Mouse (Mus musculus): ENCODE results near the gene Csmd2.
"Not testable (repeated sequence)": the region's sequence is repeated elsewhere in the genome, so short reads cannot be mapped to it uniquely, and the experiment has no call there.

Csmd2 gene

DNA sequence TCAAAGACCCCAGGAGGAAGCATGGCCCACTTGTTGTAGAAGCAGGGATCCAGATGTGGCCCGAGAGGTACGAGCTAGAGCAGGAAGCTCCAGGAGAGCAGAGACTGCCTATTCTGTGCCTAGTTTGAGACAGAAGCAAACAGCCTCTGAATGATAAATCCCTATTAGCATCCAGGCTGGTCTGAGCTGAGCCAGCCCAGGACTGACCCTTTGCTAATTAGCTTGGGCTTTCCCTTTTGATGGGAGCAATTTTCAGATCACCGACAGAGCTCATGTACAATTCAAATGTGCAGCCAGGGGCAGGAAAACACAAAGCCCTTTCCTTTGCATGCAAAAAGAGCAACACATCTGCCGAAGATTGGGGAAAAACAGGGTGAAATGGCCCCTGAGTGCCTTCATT is 54.2 kb downstream of the Csmd2 start:
- in situ Hi-C loops (cut with MboI; ENCODE audit: unreplicated experiment in 2 of 2) = no loop called here

DNA sequence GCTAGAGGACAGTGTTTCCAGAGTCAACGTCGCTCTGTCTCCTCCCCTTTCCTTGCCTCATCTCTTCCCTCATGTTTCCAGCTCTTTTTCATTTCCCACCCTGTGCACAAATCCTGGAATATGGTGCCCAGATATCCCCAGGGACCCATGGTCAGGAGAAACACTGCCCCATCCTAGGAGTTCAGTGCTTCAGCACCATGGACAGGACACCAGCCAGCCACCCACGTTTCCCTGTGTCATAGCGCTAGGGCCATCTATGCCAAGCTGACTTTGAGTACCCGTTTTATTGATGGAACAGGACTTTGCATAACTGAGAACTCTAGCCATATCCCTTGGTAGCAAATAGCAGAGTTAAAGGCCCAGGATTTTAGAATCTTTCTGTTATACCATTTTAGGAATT is 55.0 kb downstream of the Csmd2 start:
- in situ Hi-C loops (cut with MboI; ENCODE audit: unreplicated experiment in 2 of 2) = no loop called here

DNA sequence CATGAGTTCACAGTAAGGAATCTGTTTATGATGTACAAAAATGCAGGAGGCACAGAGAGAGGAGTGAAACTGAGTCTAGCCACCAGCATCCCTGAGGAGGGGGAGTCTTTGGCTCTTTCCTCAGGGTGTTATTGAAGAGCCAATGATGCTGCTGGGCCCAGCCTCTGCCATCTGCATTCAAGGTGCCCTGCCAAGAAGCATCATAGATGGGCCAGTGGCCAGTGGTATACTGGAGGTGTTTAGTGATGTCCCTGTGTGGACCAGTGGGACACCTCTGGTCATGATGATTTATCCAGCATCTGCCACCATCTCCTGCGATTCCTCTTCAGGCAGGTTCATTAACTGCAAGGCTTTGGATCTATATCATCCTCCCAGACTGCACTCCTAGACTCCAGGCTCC is 61.1 kb downstream of the Csmd2 start:
- in situ Hi-C loops (cut with MboI; ENCODE audit: unreplicated experiment in 2 of 2) = no loop called here

DNA sequence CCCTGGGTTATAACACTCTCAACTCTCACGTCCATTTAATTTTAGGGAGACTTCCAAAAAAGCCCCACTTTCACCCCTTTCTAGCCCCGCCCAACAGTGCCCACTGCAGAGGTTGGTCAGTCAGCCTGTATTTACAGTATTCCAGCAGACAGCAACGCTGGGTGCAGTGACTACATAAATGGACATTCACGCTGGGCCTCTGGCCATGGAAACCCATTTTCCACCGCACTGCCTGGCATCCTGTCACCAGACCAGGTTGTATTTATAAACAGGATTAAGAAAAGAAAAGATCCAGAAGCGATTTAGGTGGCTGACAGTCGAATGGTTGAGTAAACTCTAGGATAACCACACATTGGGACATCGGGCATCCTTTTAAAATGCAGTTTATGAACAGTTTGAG is 65.0 kb downstream of the Csmd2 start:
- in situ Hi-C loops (cut with MboI; ENCODE audit: unreplicated experiment in 2 of 2) = no loop called here

DNA sequence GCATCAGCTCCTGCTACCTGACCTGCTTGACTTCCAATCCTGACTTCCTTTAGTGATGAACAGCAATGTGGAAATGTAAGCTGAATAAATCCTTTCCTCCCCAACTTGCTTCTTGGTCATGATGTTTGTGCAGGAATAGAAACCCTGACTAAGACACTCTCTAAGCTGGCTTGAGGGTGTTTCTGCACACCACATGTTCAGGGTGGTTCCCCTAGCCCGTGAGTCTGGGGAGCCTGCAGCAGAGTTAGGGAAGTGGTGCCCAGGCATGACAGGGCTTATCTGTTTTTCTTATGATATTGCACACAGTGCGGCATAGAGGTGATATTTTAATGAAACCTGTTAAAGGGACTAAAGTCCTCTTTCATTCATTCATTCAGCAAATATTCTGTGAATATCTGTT is 73.6 kb downstream of the Csmd2 start:
- in situ Hi-C loops (cut with MboI; ENCODE audit: unreplicated experiment in 2 of 2) = not testable (repeated sequence)

DNA sequence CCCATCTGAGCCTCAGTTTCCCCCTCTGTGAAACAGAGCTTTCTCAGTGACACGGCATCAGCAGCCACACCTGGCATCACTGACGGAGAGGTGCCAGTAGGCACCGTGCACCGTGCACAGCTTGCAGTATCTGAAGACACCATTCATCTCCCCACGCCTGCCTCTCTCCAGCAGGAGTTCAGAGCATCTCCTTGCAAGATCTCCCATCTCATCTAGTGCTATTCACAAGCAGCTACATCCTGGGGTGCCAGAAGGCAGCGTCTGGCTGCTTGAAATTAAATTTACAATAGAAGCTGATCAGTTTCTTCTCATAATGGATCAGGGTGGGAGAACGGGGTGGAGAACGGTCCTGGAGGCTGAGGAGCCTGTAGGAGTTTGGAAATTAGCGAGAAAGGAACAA is 79.5 kb downstream of the Csmd2 start:
- in situ Hi-C loops (cut with MboI; ENCODE audit: unreplicated experiment in 2 of 2) = no loop called here

DNA sequence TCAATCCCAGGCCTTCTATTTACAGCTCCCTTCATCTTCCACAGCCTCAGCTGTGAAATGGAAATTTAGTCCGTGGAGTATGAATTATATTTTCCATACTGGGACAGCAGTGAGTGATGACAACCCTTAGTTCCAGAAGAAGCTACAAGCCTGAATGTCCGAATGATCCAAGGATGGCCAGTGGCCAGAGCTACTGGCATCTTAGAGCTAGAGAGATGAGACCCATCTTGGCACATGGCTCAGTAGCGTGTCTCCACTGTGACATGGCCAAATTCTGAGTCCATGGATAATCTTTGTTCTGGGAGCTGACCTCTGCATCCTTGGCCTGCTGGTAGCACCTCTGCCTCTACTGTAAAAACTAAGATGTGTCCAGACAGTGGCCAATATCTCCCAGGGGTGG is 96.8 kb downstream of the Csmd2 start:
- in situ Hi-C loops (cut with MboI; ENCODE audit: unreplicated experiment in 2 of 2) = no loop called here

DNA sequence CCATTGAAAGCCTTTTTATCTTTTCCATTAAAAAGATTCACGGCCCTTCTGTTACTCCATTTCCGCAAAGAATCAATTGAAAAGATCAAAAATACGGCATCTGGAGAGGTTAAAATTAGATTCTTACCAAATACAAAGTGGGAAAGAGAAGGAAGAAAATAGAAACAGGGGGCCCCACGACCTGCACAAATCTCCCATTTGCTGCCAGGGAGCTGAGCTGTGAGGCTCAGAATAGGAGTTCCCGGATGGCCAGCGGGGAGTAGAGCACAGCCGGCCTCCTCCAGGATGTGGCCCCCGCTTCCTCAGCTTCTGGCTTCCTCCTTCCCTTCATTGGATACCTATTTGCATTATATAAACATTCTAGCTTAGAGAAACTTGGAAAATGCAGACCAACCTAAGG is 97.4 kb downstream of the Csmd2 start:
- in situ Hi-C loops (cut with MboI; ENCODE audit: unreplicated experiment in 2 of 2) = no loop called here

DNA sequence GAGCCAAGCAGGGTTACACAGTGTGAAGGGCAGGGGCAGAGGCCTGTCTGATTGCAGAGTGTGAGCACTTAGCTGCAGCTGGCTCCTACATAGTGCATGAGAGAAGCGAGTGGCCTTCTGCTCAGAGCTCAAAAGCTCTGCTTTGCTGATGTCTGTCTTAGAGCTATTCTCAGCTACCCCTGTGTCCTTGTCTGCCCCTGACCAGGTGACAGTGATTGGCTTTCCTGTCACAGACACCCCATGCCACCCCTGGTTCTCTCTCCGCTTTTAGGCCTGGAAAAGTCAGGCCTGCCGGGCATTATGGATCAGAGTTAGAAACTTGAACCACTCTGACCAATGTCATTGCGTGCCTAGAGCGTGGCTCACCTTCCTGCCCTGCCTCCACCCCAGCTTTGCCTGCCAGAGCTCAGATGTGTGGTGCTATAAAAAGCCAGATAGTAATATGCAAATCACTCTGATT is 99.5 kb downstream of the Csmd2 start:
- in situ Hi-C loops (cut with MboI; ENCODE audit: unreplicated experiment in 2 of 2) = no loop called here

DNA sequence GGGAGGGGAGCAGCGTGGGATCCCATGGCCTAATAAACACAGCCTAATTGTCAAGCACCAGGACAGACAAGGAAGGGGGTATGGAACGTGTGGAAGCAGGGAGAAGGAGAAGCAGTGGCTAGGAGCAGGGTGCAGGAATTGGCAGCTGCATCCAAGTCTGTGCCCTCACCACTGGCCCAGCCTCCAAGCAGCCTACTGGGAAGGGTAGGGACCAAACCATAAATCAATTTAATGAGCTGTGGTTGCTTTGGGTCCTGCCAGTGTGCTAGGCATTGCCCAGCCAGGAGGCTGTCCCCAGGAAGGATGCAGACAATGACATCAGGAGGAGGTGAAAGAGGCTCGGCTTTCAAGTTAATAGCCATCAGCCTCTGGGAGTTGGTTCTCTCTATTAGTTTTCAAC is 100.0 kb downstream of the Csmd2 start:
- in situ Hi-C loops (cut with MboI; ENCODE audit: unreplicated experiment in 2 of 2) = no loop called here

DNA sequence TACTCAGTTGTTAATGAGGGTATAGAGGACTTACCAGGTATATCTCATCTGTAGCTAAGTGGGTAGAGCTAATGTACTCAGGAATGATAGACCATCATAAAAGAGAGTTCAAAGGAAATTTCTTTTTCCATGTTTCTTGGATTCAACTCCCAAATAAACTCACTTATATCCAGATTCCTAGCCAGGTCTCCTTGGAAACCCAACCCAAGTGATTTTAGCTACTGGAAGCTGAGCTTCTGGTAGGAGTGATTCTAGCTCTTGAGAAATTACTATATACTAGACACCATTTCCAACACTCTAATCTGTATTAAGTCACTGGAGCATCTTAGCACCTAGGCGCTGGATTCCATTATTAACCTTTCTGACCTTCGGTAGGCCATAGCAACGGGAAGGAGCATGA is 100.6 kb downstream of the Csmd2 start:
- in situ Hi-C loops (cut with MboI; ENCODE audit: unreplicated experiment in 2 of 2) = no loop called here

DNA sequence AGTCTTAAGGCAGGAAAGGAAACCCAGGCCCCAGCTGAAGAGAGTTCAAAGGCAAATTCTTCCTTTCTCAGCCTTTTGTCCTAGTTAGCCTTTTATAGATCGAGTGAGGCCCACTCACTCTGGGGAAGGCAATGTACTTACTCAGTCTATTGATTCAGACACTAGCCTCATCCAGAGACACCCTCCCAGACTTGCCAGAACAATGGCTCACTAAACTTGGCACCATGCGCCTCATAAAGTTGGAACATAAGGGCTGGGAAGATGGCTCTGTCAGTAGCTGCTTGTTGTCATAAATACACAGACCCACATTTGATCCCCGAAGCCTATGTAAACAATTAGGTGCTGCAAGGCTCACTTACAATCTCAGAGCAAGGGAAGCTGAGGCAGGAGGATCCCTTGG is 104.3 kb downstream of the Csmd2 start:
- in situ Hi-C loops (cut with MboI; ENCODE audit: unreplicated experiment in 2 of 2) = no loop called here

DNA sequence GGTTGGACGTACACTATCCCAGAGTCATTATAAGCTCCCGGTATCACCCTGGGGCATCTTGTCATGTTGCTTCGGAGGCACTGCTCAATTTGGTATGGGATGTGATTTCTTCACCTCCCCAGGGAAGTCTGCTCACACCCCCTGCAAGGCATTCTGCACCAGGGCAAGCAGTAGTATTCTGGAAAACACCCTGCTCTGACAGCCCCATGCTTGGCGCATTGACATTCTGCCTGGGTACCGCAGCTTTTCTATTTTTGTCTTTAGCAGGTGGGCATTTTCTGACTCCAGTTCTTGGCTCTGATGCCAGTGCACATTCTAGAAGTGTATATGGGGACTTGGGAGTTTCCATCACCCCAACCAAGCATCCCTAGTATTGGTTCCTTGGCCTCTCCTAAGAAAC is 111.9 kb downstream of the Csmd2 start:
- in situ Hi-C loops (cut with MboI; ENCODE audit: unreplicated experiment in 2 of 2) = no loop called here

DNA sequence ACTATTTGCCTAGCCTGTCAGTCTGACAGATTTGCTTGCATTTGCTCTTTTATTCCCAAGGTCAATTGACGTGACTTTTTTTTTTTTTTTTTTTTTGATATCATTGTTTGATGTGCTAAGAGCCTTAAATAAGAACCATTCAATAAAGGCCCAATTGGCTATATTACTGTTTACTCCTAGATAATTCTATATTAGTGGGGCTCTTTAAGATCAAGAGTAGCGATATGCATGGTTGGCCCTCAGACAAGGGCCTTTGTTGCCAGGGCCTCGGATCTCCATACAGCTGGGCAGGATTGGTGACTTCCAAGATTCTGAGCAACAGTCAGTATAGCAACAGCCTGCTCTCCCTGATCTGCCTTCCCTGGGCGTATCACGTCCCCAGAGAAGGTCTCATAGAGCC is 112.9 kb downstream of the Csmd2 start:
- in situ Hi-C loops (cut with MboI; ENCODE audit: unreplicated experiment in 2 of 2) = no loop called here

DNA sequence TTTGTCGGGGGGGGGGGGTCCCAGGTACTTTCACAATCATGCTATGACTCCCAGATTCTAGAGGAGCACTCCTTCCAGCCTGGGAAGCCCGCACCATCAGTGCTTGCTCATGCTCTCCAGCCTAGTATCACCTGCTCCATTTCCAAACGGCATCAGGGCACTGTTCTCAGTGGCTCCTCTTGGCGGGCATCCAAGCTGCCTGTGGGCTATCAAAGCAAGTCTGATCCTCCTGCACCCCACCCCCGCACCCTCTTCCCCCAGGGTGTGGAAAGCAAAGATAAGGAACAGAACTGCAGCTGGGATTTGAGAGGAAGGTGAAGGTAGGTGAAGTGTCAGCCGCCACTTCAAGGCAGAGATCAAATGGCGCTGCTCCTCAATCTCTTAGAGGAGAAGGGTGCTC is 128.7 kb downstream of the Csmd2 start:
- in situ Hi-C loops (cut with MboI; ENCODE audit: unreplicated experiment in 2 of 2) = no loop called here

DNA sequence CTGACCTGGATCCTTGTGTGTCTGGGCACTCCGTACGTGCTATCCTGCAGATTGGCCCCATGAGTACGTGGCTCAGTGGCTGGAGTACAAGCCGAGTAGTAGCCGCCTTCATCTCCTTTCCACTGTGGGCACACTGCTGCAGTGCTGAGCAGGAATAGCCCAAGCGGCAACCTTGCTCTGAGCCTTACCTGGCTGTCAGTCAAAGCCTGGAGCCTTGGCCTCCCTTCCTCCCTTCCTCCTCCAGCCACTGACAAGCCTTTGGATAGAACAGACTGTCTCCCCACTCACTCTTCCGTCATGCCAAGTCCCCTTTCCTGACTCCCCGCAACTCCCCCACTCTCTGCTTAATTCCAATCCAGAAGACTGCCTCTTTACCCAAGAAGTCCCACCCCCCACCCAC is 135.6 kb downstream of the Csmd2 start:
- in situ Hi-C loops (cut with MboI; ENCODE audit: unreplicated experiment in 2 of 2) = no loop called here

DNA sequence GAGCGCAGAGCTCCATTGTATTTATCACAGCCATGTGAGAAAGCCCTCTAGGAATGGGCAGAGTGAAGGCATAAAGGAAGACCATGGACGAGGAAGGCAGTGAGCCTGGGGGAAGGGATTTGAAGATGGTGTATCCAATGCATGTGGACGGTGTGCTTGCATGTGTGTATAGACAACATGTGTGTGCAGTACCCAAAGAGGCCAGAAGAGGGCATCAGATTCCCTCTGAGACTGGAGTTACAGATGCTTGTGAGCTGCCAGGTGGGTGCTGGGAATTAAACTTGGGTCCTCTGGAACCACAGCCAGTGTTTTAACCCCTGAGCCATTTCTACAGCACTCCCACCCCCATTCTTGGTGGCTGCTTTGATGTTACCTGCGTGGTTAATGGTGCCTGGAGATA is 137.1 kb downstream of the Csmd2 start:
- in situ Hi-C loops (cut with MboI; ENCODE audit: unreplicated experiment in 2 of 2) = no loop called here

DNA sequence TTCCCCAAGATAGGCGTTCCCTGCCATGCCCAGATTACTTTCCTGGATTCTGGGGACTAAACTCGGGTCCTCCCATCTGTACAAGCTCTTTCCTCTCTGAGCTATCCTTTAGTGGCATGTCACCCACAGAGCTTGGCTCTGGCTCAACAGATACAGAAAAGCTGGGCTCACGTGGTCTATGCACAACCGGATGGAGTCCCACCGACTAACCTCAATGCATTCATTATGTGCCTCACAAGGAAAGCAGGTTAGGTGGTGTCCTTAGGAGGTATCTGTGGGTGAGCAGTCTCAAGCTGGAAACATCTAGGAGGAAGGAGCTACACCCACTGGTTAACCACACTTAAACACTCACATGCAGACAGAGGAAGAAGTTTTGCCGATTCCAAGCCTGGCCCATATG is 140.9 kb downstream of the Csmd2 start:
- in situ Hi-C loops (cut with MboI; ENCODE audit: unreplicated experiment in 2 of 2) = no loop called here

DNA sequence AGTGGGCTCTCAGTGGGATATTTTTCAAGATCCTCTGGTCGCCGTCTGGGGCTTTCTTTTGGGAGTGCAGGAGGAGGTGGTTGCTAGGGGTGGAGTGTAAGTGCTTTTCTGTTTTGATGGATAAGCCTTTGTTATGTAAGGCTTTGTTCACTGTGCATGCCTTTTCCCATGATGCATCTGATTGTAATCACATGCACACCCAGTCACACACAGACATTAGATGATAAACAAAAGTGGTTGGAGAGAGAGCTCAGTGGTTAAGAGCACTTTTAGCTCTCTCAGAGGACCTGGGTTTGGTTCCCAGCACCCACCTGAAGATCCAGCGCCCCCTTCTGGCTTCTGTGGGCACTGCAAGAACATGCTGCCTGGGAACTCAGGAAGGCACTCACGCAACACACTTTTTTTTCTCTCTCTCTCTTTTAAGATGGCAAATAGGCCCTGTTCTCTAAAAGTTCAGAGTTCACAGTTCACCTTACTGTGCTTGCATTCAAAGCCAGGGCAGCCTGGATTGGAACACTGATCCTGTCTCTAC is 143.0 kb downstream of the Csmd2 start:
- in situ Hi-C loops (cut with MboI; ENCODE audit: unreplicated experiment in 2 of 2) = no loop called here

DNA sequence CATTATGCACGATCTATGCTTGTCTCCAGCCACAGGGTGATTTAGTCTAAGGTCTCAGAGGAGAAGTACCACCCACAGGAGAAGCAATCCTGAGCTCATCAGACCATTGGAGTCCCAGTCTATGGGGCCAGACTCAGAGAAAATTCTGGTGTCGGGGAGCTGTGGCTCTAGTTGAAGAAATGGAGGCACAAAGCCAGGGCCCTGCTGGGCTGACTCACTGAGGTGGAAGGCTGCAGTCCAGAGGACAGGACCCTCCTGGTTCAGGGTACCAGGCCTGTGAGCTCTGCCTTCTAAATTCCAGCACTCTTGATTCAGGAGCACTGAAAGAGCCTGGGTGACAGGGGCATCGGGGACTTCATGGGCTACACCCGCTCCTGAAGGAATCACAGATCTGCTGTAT is 144.0 kb downstream of the Csmd2 start:
- in situ Hi-C loops (cut with MboI; ENCODE audit: unreplicated experiment in 2 of 2) = no loop called here

DNA sequence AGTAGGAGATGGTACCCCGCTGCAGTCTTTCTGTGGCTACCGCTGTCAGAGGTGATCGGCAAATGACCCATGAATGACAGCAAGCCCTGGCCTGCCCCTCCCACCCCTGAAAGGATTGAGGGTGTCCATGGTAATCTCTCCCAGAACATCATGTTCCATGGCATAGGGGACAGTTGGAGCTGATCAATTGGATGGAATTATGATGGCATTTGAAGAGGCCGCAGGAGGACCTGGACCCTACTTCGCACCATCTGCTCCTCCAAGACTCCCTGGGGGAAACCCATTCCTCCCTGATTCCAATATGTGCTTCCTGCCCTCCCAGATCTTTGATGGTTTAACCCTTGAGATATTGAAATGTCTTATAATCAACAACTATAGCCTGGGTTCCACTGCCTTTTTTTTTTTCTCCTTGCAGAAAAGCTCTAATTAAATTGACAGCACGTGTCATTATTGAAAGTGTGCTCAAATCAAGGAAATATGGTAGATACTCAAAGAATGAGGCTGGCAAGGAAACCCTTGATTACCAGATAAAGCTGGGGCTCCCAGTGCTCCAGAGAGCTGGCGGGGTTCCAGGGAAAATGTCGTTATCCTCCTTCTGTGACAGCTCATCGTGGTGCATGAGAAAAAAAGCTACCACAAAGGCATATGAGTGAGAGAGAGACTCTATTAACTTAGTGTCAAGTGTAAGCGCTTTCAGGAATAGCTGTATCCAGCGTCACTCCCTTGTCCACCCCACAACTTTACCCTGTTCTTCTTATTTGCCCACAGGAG is 145.4 kb downstream of the Csmd2 start:
- in situ Hi-C loops (cut with MboI; ENCODE audit: unreplicated experiment in 2 of 2) = no loop called here

DNA sequence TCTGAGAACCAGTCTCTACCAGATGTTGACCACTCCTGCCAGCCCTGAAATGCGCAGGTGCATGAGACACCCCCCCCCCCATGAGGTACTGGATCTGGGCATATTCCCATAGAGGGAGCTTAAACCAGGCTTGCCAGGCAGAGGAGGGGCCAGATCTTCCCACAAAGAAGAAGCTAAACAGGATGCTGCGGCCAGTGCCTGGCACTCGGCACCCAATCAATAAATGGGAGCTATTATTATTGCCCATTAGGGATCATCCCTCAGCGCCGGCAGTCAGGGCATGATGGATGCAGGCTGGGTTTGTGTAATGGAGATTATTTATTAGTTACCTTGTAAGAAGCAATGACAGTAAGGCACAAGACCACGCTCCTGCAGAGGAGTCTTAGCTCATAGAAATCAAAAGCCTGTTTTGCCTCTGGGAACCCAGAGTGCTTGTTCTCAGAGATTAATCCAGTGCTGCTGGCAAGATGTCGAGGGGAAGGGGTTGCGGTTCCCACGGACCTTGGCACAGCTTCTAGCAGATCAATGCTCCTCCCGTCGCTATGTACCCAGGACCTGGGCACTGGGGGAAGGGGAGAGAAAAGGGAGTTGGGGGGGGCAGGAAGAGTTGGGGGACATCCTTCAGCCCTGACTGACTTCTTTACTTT is 146.8 kb downstream of the Csmd2 start:
- in situ Hi-C loops (cut with MboI; ENCODE audit: unreplicated experiment in 2 of 2) = no loop called here

All from v-Abl transformed pro-B cells (cell line).